Mouse (Mus musculus): ENCODE measurements around the gene Serpina9. TPM values are rescaled to one million over a fixed set of nuclear protein-coding genes. Genes with fewer than 3 reads are reported as not detected.
"Not testable (repeated sequence)": the region's sequence is repeated elsewhere in the genome, so short reads cannot be mapped to it uniquely, and the experiment has no call there.

Gene Serpina9
- polyA plus RNA-seq, 1 experiment: not detected

DNA sequence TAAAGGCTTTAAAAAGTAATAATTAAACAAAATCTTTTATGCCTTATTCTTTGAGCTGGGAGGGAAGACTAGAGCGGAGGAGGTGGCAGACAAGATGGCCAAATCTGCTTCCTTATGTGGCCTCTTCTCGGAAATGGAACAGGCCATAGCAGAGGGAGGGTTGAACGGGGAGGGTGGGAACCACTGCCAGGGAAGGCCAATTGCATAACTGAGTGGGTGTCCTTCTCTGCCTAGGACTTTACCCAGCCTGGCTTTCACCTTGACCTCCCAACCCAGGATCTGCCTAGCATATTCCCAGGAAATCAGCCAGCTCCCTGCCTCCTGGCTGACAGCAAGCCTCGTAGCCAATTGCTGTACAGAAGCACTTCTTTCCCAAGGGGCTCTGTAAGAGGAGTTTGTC is 50.3 kb downstream of the Serpina9 start:
- Histone ChIP-seq H3K4me1 (ENCODE audit: control insufficient read depth, insufficient read depth, insufficient read length) (no peaks in the 10 kb centered on the region), H3K27me3 (ENCODE audit: control insufficient read depth, insufficient read depth, low read length) (no peaks in the 10 kb centered on the region), H3K4me3 (ENCODE audit: extremely low read depth, insufficient read depth, insufficient read length) (no peak overlapping the region), H3K27ac (ENCODE audit: insufficient read depth, low read length) (no peak overlapping the region), H3K36me3 (ENCODE audit: control insufficient read depth, insufficient read depth, low read length) (no peaks in the 10 kb centered on the region)
- 76% methylated on average over 4 of the region's 4 CpGs for WGBS
- DNase-seq (ENCODE audit: low read depth in 1 of 2, low spot score in 2 of 2): no peak
- TF ChIP-seq POLR2A (IDR thresholded peaks at IDR 0.05; ENCODE audit: low read depth, low read length) (no peak), CTCF (IDR thresholded peaks at IDR 0.05; ENCODE audit: extremely low read depth, insufficient read depth, insufficient read length, insufficient replicate concordance) (no peak)

DNA sequence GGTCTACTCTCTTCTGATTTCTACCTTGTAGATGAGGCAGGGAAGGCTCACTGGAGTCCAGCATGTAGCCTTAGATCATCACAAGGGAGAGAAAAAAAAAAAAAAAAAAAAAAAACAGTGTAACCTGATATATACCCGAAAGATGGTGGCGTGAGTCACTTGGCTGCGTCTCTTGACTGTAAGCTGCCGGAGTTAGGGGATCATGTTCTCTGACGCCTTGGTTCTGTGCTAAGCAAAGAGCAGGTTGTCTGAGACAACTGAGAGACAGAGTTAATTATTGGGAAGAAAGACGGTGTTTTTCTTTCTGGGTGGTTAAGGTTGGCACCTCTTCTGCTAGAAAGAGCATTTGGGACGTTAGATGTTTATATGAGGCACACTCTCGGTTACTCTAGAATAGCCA is 50.7 kb downstream of the Serpina9 start:
- WGBS: 94% methylated on average over 8 of the region's 8 CpGs
- Histone ChIP-seq H3K4me3 (ENCODE audit: extremely low read depth, insufficient read depth, insufficient read length) (no peak overlapping the region), H3K27ac (ENCODE audit: insufficient read depth, low read length) (no peak overlapping the region), H3K4me1 (ENCODE audit: control insufficient read depth, insufficient read depth, insufficient read length) (no peaks in the 10 kb centered on the region), H3K36me3 (ENCODE audit: control insufficient read depth, insufficient read depth, low read length) (no peaks in the 10 kb centered on the region), H3K27me3 (ENCODE audit: control insufficient read depth, insufficient read depth, low read length) (no peaks in the 10 kb centered on the region)
- TF ChIP-seq POLR2A (IDR thresholded peaks at IDR 0.05; ENCODE audit: low read depth, low read length) (no peak), CTCF (IDR thresholded peaks at IDR 0.05; ENCODE audit: extremely low read depth, insufficient read depth, insufficient read length, insufficient replicate concordance) (no peak)
- no peak for DNase-seq (ENCODE audit: low read depth in 1 of 2, low spot score in 2 of 2)

DNA sequence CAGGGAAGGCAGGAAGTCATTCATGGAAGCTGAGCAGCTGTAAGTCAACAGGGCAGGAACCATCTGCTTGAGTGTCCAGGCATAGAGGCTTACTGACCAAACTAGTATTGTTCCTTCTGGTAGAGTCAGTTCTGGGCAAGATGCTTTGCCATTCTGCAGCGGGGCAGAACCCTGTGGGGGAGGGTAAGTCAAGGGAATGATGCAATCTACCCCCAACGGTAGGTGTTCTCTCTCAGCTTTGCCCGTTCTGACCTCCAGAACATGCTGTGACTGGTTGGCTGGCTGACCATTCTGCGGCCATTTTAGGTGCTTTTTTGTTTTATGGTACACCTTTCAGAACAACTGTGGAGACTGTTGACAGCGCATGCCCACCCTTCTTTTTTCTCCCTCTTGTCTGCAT is 51.2 kb downstream of the Serpina9 start:
- H3K4me1 ChIP-seq (ENCODE audit: control insufficient read depth, insufficient read depth, insufficient read length): no peaks in the 10 kb centered on the region

DNA sequence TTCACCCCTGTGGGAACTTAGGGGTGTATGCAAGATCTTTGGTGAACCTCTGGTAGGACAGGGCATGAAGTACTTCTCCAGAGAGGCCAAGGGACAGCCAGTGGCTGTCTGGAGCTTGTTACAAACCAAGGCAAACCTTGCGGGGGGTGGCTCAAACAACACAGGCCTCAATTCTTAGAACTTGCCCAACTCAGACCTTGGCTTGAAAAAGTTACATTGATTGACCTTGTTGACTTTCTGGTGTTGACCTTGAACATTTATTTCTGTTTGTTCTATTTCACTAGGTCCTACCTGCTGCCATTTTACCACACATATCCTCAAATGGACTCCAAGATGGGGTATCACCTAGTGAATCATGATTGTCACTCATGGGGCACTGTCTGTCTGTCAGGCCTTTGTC is 51.8 kb downstream of the Serpina9 start:
- H3K4me1 ChIP-seq (ENCODE audit: control insufficient read depth, insufficient read depth, insufficient read length): no peaks in the 10 kb centered on the region
- no peaks in the 10 kb centered on the region for H3K36me3 ChIP-seq (ENCODE audit: control insufficient read depth, insufficient read depth, low read length)
- TF ChIP-seq CTCF (IDR thresholded peaks at IDR 0.05; ENCODE audit: extremely low read depth, insufficient read depth, insufficient read length, insufficient replicate concordance) (no peak), POLR2A (IDR thresholded peaks at IDR 0.05; ENCODE audit: low read depth, low read length) (no peak)
- H3K4me3 ChIP-seq (ENCODE audit: extremely low read depth, insufficient read depth, insufficient read length): no peak overlapping the region
- no peak overlapping the region for H3K27ac ChIP-seq (ENCODE audit: insufficient read depth, low read length)
- 94% methylated on average over 1 of the region's 1 CpGs for WGBS
- H3K27me3 ChIP-seq (ENCODE audit: control insufficient read depth, insufficient read depth, low read length): no peaks in the 10 kb centered on the region
- no peak for DNase-seq (ENCODE audit: low read depth in 1 of 2, low spot score in 2 of 2)

More for the DNA sequence above, 51.2 kb downstream of the Serpina9 start:
- no peak for DNase-seq (ENCODE audit: low read depth in 1 of 2, low spot score in 2 of 2)
- no peak overlapping the region for H3K4me3 ChIP-seq (ENCODE audit: extremely low read depth, insufficient read depth, insufficient read length)
- no peak overlapping the region for H3K27ac ChIP-seq (ENCODE audit: insufficient read depth, low read length)
- H3K27me3 ChIP-seq (ENCODE audit: control insufficient read depth, insufficient read depth, low read length): no peaks in the 10 kb centered on the region
- no peak for TF ChIP-seq POLR2A (IDR thresholded peaks at IDR 0.05; ENCODE audit: low read depth, low read length)
- TF ChIP-seq CTCF (IDR thresholded peaks at IDR 0.05; ENCODE audit: extremely low read depth, insufficient read depth, insufficient read length, insufficient replicate concordance): no peak
- WGBS: 78% methylated on average over 5 of the region's 5 CpGs
- H3K36me3 ChIP-seq (ENCODE audit: control insufficient read depth, insufficient read depth, low read length): no peaks in the 10 kb centered on the region

DNA sequence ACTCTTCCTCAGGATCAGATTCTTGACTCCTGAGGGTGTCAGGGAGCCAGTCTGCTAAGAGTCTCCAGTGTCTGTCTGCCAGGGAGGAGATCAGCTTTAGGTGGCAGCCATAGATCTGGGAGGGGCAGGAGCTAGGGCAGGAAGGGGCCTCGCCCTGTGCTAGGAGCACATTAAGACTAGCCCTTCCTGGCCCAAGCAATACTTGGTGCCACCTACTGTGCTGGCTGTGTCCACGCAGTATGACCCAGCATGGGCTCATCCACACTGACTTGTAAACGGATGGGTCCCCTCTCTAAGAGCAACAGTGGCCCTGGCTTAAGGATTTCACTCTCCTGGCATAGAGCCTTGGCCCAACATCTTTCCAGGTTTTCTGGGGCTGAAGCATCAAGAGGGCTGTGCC is 54.8 kb downstream of the Serpina9 start, which contains the start of gene Serpina1e:
Serpina1e (minus strand) TSS at position 178 of the 400 bp plus-strand sequence.
- no peak within 1 kb of the TSS for H3K4me3 ChIP-seq (ENCODE audit: extremely low read depth, insufficient read depth, insufficient read length)
- no peaks in the 10 kb centered on the region for H3K27me3 ChIP-seq (ENCODE audit: control insufficient read depth, insufficient read depth, low read length)
- 79% methylated on average over 3 of the region's 3 CpGs for WGBS
- TF ChIP-seq CTCF (IDR thresholded peaks at IDR 0.05; ENCODE audit: extremely low read depth, insufficient read depth, insufficient read length, insufficient replicate concordance) (no peak), POLR2A (IDR thresholded peaks at IDR 0.05; ENCODE audit: low read depth, low read length) (no peak)
- H3K27ac ChIP-seq (ENCODE audit: insufficient read depth, low read length): no peak within 1 kb of the TSS
- no peak for DNase-seq (ENCODE audit: low read depth in 1 of 2, low spot score in 2 of 2)
- H3K36me3 ChIP-seq (ENCODE audit: control insufficient read depth, insufficient read depth, low read length): no peaks in the 10 kb centered on the region
- H3K4me1 ChIP-seq (ENCODE audit: control insufficient read depth, insufficient read depth, insufficient read length): no peaks in the 10 kb centered on the region

DNA sequence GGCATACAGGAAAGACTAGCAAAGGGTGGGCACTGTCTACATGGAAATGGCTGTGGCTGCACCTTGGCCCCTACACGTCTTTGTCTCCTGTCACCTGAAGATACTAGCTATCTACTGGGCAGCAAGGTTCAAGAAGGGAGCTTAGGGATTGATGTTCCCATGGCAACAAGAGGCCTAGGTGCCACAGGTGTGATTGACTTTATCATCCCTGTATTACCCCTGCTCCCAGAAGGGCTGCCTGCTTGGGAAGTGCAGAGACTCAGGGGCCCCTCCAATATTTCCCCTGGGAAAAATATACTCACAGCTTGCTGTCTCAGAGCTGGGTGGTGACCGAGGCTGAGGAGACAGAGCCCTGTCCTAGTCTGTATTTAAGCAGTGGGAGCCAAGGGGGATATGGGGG is 57.0 kb downstream of the Serpina9 start:
- H3K27ac ChIP-seq (ENCODE audit: insufficient read depth, low read length); H3K4me3 ChIP-seq (ENCODE audit: extremely low read depth, insufficient read depth, insufficient read length): not testable (repeated sequence)
- WGBS: 90% methylated on average over 2 of the region's 2 CpGs

DNA sequence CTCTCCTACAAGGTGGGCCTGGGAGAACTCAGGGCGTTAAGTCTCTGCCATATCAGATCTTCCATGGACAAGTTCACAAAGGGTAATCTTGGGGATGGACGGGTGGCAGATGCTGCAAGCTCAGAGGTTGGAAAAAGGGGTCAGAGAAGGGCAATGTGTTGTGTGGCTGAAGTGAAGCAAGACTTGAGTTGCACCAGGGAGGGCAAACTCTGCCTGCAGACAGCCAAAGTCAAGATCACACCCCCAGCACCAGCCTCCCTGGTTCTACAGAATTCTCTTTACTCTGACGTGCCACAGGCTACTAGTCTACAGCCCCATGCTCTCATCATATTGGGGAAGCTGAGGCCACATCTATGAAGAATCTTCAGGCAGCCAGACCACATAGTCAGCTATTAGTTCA is 60.6 kb downstream of the Serpina9 start:
- not testable (repeated sequence) for H3K27me3 ChIP-seq (ENCODE audit: control insufficient read depth, insufficient read depth, low read length); H3K4me1 ChIP-seq (ENCODE audit: control insufficient read depth, insufficient read depth, insufficient read length); H3K4me3 ChIP-seq (ENCODE audit: extremely low read depth, insufficient read depth, insufficient read length); DNase-seq (ENCODE audit: low read depth in 1 of 2, low spot score in 2 of 2); H3K36me3 ChIP-seq (ENCODE audit: control insufficient read depth, insufficient read depth, low read length); H3K27ac ChIP-seq (ENCODE audit: insufficient read depth, low read length)
- WGBS: 82% methylated on average over 3 of the region's 3 CpGs

More for the DNA sequence above, 57.0 kb downstream of the Serpina9 start:
- not testable (repeated sequence) for DNase-seq (ENCODE audit: low read depth in 1 of 2, low spot score in 2 of 2); H3K4me1 ChIP-seq (ENCODE audit: control insufficient read depth, insufficient read depth, insufficient read length); H3K27me3 ChIP-seq (ENCODE audit: control insufficient read depth, insufficient read depth, low read length); H3K36me3 ChIP-seq (ENCODE audit: control insufficient read depth, insufficient read depth, low read length)

Data from spleen, adult 2 months (tissue).